Mouse (Mus musculus): ENCODE measurements at regions not wholly inside any gene's neighbourhood (a gene's known extent, or its start where the extent isn't known, plus 50 kb on each side); places are given as distances from the start of the nearest gene placed in this dataset.
A peak's percentile ranks its signal among the peaks of the same experiment; 100 is the strongest.

DNA sequence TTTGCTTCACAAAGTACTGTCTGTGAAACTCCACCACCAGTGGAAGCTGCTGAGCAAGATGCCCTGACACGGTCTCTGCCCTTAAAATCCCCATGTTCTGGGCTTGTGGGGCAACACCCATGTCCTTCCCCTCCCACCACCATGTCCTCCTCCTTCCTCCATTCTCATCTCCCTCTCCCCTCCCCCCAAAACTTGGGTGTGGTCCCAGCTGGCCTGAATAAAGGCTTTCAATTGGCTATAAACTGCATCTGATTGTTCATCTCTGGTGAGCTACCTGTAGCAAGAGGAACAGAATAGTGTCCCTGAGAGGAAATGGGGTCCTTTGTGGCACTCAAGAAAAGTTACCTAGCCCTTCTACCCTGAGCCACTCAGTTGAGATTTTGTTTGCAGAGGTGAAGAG lies 91.8 kb downstream of the Slc16a9 start:
- DNase-seq = no peak

DNA sequence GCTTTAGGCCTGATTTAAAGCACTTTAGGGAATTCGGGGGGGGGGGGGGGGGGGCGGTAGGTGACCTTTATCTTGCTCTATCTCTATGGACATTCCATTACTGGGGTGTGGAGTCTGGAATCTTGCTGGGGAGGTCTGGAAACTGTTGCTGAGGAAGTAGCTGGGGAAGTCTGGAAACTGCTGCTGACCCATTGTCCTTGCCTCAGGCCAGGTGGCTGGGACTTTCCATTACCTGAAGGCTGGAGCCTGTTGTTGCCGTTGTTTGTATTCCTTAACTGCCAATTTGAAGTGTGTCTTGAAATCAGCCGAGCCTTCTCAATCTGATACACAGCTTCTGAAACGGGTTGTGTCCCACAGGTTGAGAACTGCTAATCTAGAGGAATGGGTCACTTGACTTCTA lies 80.9 kb upstream of the Fam13c start:
- no peak for DNase-seq

GRCm38 (mm10) chr10:70359834-70360233 lies 80.4 kb upstream of the Fam13c start:
- DNase-seq = no peak

DNA sequence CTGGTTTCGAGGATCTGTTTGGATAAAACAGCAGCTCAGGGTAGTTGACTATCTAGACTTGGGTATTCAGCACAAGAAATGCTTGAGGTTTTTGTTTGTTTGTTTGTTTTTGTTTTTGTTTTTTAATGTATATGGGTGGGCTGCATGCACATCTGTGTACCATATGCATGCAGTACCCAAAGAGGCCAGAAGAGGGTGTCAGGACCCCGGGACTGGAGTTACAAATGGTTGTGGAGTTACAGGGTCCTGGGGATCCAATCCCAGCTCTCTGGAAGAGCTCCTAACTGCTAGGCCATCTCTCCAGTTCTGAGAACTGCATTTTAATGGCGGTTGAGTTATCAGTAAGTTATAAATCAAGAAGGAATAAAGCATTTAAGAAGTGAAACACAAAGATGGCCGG lies 77.2 kb upstream of the Fam13c start:
- DNase-seq = no peak

GRCm38 (mm10) chr10:70364218-70364975 lies 75.9 kb upstream of the Fam13c start:
- DNase-seq = no peak

DNA sequence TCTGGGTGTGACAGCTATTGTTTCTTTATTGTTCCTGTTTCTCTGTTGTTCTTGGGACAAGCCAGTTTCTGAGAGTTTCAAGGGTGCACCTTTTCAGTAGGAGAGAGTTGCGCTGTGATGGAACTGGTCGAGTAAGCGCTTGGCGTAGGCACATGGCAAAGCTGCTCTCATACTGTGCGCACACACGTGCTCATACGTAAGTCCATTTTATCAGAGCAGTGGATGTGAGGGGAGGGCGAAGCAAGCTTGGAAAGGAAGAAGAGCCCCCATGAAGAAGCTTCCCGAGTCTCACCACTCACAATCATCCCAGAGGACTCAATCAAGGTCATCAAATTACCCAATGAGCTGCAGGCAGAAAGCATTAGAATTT lies 75.3 kb upstream of the Fam13c start:
- DNase-seq = no peak

GRCm38 (mm10) chr10:70365504-70365903 lies 74.8 kb upstream of the Fam13c start:
- no peak for DNase-seq

GRCm38 (mm10) chr10:70367866-70368265 lies 72.4 kb upstream of the Fam13c start:
- no peak for DNase-seq

DNA sequence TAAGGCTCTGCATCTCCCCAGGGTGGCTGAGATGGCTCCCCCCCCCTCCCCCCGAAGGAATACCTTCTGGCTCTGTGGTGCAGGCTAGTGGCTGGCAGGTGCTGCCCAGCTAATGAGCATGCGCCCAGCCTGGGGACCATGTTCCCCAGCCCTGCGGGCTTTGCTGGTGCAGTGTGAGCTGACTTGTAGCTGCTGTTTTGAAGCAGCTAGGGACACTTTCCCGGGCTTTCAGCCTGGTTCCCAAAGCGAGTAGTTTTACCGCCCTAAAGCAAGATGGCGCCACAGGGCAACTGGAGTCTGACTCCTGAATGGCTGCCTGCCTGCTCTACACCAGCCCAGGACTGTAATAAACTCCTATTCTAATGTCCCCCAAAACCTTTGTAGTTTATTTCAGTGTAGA lies 71.6 kb upstream of the Fam13c start:
- DNase-seq = peak; percentile 79

DNA sequence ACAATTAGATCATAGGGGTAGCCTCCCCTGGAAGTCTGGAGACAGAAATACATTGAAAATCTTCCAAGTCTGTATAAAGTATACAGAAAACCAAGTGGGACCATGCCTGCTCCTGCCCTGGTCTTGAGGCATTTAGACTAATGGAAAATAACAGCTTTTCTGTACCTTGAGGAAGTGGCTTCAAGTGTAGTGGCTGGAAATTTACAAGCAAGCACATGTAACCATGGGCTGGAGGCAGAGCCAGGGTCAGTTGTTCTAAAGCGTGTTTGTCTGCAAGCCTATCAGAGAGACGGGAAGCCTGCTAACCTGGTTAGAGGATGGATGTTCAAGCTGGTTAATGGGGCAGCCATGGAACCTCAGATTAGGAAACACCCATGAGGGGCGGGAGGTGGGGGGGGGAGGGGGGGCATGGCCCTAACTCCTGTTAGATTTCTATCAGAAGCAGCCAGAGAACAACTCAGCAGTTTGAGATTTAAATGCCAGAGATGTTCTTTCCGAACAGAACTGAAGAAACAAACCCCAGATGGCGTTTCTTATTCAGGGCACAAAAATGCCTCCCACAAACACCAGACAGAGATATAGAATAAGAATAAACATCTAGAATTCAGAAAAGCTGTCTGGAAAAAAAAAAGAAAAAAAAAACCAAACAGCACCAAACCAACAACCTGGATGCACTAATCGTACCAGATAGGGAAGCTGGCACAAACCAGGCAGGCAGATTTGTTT lies 67.7 kb upstream of the Fam13c start:
- DNase-seq = peak; percentile 23

GRCm38 (mm10) chr10:70373207-70373606 lies 67.1 kb upstream of the Fam13c start:
- no peak for DNase-seq

- DNase-seq = no peak
These were observed 66.4 kb upstream of the Fam13c start for GRCm38 (mm10) chr10:70373836-70374235.

DNA sequence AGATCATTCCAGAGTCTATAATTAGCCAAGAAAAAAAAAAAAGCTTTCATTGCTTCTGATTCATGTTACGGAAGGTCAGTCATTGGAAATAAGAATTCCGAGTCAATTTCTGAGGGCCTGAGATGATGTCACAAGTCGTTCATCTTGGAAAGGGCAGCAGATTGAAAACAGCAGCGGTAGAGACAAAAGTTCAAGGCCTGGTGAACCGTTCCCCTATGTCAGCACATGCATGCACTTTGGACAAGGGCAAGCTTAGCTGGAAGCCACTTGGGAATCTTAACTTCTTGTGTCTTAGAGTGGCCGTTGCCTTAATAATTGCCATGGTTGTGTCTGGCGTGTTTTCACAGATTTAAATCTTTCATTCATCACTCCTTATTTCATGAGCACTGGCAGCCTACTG lies 65.6 kb upstream of the Fam13c start:
- peak; percentile 74 for DNase-seq

DNA sequence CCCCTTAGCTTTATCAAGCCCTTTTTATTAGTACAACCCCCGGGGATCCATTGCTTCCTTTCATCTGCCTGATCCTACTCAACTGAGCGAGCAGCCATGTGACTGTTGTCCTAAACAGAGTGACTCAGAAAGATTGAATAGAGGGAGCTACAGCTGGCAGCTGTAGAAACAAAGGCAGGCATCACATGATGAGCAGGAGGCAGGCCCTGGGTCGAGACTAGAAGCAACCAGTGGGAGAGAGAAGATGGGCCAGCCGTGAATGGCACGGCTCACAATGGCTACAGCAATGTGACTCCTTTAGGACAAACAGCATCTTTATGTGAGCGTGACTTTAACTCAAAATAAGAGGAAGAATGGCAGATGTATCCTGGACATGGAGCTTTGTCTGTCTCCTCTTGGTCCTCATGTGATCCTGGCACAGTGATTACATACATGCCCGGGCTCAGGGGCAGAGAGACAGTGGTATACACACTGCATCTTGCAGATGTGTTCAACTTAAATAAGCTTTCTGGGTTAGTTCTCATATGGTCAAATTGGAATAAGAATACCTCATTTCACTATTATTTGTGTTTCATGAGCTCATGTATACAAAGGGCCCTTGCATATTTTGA lies 60.1 kb upstream of the Fam13c start:
- DNase-seq = no peak

DNA sequence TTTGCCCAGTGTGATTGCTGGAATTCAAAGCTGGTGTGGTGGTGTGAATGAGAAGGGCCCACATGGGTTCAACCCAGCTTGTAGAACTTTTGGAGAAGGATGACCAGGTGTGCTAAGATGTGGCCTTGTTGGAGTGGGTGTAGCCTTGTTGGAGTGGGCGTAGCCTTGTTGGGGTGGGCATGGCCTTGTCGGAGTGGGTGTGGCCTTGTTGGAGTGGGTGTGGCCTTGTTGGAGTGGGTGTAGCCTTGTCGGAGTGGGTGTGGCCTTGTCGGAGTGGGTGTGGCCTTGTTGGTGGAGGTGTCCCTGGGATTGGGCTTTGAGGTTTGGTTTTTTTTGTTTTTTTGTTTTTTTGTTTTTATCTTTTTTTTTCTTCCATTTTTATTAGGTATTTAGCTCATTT lies 55.6 kb upstream of the Fam13c start:
- DNase-seq = no peak

DNA sequence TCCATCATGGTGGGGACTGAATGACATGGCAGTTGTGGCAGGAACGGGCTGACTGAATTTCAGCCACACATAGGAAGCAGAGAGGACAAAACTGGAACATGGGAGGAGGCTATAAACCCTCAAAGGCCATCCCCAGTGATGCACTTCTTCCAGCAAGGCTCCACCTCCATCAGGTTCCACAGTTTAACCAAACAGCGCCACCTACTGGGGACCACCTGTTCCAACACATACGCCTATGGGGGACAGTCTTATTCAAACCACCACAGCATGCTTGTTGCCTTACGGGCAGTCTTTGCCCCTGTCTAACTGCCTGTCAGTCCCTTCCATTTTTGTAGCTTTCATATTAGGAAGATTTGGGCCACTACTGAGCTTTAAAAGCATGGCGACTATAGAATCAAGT lies 52.6 kb upstream of the Fam13c start:
- no peak for DNase-seq
